Mouse (Mus musculus): Measurements from ENCODE around the gene Ifitm10.
A peak's percentile ranks its signal among the peaks of the same experiment; 100 is the strongest.
"Not testable (repeated sequence)": the region's sequence is repeated elsewhere in the genome, so short reads cannot be mapped to it uniquely, and the experiment has no call there.

The Ifitm10 gene

GRCm38 (mm10) chr7:142373641-142374412, at the start of gene Ifitm10:
TSS of gene Ifitm10 (minus strand) at chr7:142373753.
- no peak for DNase-seq

DNA sequence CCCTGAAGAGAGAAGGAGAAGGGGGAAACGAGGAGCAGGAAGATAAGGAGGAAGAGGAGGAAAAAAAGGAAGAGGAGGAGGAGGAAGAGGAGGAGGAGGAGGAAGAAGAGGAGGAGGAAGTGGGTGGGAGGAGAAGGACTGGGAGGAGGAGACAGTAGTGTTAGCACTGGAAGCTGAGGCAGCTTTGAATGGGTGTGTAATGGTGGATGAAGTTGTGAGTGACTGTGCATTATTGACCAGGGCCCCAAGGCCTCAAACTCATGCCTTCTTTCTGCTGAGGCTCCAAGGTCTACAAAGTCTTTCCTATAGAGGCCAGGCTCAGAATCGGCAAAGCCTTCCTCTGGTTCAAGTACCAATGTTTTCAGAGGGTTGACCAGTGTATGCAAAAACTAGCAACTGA, 48.3 kb upstream of the Ifitm10 start:
- DNase-seq = no peak

GRCm38 (mm10) chr7:142419887-142420286, 46.3 kb upstream of the Ifitm10 start:
- DNase-seq = no peak

DNA sequence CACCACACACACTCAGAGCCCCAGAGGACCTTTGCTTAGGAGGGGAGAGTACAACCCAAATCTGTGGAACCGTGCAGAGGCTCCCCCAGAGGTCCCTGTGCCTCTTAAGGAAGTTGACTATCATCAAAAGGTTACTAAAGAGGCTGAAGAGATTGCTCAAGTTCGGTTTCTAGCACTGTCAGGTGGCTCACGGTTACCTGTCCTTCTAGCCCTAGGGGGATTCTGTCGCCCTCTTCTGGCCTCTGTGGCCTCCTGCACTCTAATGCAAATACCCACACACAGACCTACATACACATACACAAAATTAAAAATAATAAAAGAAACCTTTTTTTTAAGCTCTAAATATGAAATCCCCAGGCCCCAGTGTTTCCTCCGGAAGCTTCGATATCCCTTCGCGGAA, 45.1 kb upstream of the Ifitm10 start:
- no peak for DNase-seq

- DNase-seq = no peak
Observed at GRCm38 (mm10) chr7:142418027-142418426, 44.5 kb upstream of the Ifitm10 start.

GRCm38 (mm10) chr7:142416225-142416624, 42.7 kb upstream of the Ifitm10 start:
- no peak for DNase-seq

- no peak for DNase-seq
Observed at GRCm38 (mm10) chr7:142415314-142415713, 41.8 kb upstream of the Ifitm10 start.

DNA sequence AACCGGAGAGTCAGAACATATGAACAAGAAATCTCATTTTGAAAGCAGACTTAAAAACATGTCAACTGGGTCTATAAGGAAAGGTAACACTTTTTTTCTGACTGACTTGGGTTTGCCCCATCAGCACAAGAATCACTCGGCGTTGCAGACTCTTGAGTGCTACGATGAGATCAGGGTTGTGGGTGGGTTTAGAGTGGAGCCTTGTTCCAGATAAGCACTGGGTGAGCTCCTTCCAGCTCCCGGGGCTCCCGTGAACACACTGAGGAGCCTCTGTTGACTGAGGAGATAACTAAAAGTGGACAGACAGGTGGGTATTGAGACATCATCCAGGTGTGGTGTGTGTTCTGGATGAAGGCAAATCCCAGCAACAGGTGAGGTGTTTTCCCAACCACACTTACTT, 39.7 kb upstream of the Ifitm10 start:
- DNase-seq = no peak

DNA sequence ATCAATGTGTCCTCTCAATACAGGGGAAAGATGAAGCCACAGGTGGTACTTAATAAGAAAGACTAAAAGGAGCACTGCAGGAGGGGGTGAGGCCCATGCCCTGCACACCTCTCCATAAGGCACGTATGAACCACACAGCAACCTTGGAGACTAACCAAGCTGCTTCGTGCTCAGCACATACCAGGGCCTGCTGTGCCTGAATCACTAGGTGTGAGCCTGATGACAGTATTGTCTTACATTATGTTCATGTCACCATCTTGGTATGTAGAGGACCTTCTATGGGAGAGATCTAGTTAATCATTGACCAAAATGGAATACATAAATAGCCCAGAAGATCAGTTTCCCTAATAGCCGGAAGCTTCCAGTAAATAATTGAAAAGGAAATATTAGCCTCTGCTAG, 36.0 kb upstream of the Ifitm10 start:
- DNase-seq = no peak

DNA sequence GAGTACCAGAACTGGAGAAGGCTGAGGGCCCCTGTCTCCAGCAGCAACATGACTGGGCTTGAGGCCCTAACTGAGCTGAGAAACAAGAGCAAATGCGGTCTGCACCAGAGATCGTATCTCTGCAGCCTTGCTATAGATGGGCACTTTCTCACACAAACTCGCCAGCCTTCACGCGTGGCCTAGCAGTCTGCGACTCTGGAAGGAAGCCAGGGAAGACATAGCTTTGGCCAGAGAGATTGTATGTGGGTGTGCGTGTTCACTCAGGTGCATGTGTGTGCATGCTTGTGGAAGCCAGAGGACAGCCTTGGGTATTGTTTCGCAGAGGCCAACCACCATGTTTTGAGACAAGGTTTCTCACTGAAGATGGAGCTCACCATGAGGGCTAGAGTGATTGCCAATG, 35.1 kb upstream of the Ifitm10 start:
- DNase-seq = no peak

GRCm38 (mm10) chr7:142407935-142408334, 34.4 kb upstream of the Ifitm10 start:
- DNase-seq = no peak

GRCm38 (mm10) chr7:142405134-142405533, 31.6 kb upstream of the Ifitm10 start:
- not testable (repeated sequence) for DNase-seq

DNA sequence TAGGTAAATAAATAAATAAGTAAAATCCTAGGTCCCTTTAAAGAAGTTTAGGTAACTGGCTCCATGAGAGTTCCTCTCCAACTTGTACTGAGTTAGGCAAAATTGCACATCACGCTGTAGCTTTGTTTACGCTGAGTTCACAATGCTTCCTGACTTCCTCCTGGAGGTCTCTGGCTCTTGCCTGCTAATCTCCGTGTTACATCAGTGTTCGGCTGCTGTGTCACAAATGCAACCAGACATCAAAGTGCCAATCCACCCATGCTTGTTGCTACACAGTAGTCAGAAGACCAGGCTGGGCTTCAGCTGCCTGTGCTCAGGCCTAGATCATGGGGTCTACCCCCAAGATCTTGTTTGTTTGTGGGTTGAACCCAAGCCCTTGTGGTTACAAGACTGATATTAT, 30.0 kb upstream of the Ifitm10 start:
- no peak for DNase-seq

- DNase-seq = peak; percentile 22
Observed at GRCm38 (mm10) chr7:142400750-142401142, 27.2 kb upstream of the Ifitm10 start.

- no peak for DNase-seq
Observed at GRCm38 (mm10) chr7:142400112-142400749, 26.7 kb upstream of the Ifitm10 start.

- DNase-seq = no peak
Observed at GRCm38 (mm10) chr7:142399250-142399649, 25.7 kb upstream of the Ifitm10 start.

- peak; percentile 17 for DNase-seq
Observed at GRCm38 (mm10) chr7:142398052-142398451, 24.5 kb upstream of the Ifitm10 start.

DNA sequence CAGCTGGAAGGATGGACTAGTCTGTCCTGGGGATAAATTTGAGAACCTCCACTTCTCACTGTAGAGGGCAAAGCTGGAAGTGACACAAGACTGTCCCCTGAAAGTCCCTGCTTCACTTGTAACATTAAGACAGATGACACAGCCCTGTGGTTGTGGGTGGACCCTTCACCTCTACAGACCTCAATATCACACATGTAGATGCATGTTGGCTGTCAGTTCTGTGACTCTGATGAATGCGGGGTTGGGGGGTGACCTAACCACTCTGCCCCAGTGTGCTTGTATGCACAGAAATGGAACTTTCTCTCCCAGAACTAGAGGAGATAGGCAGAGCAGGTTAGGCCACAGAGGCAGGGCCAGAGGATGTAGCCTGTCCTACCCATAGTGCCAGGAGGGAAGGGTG, 23.1 kb upstream of the Ifitm10 start:
- DNase-seq = no peak

GRCm38 (mm10) chr7:142395472-142395871, 21.9 kb upstream of the Ifitm10 start:
- DNase-seq = no peak

GRCm38 (mm10) chr7:142394261-142395190, 21.0 kb upstream of the Ifitm10 start:
- no peak for DNase-seq

- DNase-seq = peak; percentile 27
Observed at GRCm38 (mm10) chr7:142393191-142393590, 19.6 kb upstream of the Ifitm10 start.

- DNase-seq = no peak
Observed at GRCm38 (mm10) chr7:142391609-142392008, 18.1 kb upstream of the Ifitm10 start.

DNA sequence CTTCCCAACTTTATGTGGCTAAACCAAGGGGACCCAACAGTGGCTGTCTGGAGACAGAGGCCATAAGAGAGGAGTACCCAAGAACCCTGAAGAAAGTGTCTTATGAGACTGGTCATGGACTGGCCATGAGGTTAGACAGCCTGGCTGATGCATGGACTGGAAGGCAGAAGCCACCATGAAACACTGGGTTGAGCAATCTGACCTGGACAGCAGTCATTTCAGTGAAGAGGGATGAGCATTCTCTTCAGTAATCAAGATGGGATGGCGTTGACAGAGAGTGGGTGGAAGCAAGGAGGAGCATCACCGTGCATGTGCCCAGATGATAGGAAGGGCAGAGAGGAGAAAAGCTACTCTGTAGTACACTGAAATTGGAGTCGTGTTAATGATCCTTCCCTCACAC, 17.6 kb upstream of the Ifitm10 start:
- no peak for DNase-seq
